Mouse (Mus musculus) cortical plate, adult 2 months (tissue): ENCODE measurements around the gene Abca5.

ENCODE experiments used
- CTCF ChIP-seq: fragments of 200-500 bp; IDR thresholded peaks from 2 replicates; pipeline ENCODE4 v1.5.1; 2011; ENCODE audit warnings: mild to moderate bottlenecking, control low read depth, low read length; ENCODE audit not compliant: insufficient read depth; ENCODE audit errors: extremely low read depth
- POLR2A ChIP-seq: fragments of 200-500 bp; IDR thresholded peaks from 2 replicates; pipeline ENCODE4 v1.6.1; 2011; ENCODE audit warnings: mild to moderate bottlenecking, low read length, control low read depth; ENCODE audit not compliant: insufficient read depth; ENCODE audit errors: extremely low read depth

DNA sequence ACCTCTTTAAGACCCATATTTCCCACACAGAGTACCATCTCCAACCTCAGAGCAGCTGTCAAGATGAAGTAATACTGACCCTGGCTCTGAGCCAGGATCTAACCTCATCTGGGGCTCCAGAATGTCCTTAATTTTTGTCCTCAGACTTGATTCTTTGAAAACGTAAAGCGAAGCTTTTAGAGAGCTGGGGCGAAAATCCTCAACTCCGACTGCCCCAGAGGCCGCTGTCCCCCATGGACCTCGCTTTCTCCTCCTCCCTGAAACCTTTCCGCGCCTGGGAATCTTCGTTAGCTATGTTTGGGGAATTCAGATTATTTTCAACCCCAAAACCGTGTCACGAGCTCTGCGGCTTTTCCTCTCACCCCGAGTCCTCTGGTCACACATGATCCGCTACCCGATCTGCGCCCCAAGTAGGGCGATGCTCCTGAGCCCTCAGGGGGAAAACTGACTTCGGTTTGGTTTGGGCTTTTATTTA lies 665 bp downstream of the Abca5 start:
- TF ChIP-seq CTCF, result no peak
- no peak for TF ChIP-seq POLR2A
